Mouse (Mus musculus) kidney, postnatal 4 days (tissue): Measurements from ENCODE around the gene Trim31.

ENCODE experiments used
- DNase-seq, 2 experiments: peaks; one replicate each; pipeline ENCODE4 v3.0.0; 2021; ENCODE audit warnings: mixed read lengths in 2 of 2

Trim31 gene

DNA sequence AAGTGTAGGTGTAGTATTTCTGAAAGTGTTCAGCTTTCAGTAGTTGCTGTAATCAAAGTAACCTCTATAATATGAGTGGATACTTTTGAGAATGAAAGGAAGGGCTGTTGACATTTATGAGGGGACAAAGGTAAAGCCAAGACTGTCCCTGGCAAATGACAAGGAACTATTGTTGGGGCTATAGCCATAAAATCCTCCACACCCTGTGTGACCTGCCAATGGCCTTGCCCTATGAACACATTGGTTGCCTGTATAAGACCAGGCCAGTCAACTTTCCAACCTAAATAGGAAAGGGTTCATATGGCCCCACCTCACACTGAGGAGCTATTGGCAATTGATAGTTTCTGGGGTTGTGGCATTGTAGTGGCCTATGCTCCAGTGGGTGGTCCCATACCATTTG is 853 bp upstream of the Trim31 start:
- DNase-seq, result no peak

DNA sequence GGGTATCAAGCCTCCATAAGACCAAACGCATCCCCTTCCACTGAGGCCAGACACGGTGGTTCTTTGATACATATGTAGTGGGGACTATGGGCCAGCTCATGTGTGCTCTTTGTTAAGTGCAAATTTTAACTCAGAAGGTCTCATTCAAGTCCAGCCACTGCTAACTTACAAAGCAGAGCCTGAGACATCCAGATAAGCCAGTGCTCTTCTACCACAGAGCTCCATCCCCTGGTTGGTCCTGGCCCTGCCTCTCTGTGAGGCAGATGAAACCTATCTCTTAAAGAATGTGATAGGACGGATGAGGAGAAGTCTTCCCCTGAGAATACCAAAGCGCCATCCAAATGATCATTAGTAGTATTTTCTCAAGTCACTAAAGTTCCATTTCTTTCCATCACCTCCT is 1.5 kb downstream of the Trim31 start:
- no peak for DNase-seq

DNA sequence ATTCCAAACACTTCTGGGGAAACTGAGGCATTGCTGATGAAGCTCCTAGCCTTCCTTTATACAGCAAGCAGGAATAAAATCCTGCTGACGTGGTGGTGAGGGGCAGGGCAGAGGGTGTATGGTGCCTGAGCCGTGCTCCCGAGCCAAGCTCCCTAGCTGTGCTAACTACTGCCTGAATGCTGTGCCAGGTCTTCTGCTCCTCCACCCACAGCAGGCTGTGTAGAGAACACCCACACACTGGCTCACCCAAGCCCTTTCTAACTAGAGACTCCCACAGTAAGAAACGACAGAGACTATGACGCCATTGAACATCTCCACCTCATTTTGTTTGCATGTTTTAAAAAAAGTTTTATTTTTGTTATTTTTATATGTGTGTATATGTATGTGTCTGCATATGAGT is 2.1 kb downstream of the Trim31 start:
- DNase-seq, result no peak

DNA sequence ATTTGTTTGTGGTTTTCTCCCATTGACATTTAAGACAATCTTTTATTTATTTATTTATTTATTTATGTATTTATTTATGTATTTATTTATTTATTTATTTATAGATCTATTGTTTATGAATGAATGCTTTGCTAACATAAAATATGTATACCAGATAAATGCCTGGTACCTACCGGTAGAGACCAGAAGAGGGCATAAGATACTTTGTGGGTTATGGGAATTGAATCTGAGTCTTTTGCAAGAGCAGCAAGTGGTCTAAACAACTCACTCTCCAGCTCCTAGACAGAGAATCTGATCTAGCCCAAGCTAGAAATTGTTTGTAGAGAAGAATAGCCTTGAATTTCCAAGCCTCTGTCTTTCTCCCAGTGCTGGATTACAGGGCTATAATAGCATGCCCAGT is 2.8 kb downstream of the Trim31 start:
- no peak for DNase-seq

DNA sequence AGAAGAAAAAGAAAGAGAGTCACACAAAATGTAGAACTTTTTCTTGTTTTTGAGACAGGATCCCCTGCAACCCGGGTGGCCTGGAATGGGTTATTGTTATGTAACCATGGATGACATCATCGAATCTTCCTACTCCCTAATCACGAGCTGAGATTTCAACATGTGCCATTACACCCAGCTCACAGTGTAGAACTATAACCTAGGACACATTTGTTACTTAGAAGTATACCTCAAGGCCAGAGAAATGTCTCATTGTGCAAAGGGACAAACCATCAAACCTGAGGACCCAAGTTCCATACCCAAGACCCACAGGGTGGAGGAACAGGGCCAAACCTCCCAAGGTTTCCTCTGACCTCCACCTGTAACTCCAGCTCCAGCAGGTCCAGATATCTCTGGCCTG is 5.7 kb downstream of the Trim31 start:
- no peak for DNase-seq

DNA sequence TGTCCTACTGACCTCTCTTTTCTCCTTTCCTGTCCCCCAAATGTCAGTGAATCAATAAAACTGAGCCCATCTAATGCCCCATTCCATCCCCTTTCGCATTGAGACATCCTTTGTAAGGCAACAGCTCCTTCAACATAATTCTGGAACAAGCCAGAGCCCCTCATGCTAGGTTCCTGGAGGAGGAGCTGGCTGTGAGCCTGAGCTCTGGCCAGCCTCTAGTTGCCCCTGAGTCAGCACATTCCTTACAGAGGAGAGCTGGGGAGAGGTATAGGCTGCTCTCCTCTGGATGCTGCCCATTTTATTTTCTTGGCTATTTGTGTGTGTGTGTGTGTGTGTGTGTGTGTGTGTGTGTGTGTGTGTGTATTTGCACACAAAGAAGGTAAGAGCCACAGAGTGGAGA is 10.3 kb downstream of the Trim31 start:
- DNase-seq, result peak; percentile 11 to 37

DNA sequence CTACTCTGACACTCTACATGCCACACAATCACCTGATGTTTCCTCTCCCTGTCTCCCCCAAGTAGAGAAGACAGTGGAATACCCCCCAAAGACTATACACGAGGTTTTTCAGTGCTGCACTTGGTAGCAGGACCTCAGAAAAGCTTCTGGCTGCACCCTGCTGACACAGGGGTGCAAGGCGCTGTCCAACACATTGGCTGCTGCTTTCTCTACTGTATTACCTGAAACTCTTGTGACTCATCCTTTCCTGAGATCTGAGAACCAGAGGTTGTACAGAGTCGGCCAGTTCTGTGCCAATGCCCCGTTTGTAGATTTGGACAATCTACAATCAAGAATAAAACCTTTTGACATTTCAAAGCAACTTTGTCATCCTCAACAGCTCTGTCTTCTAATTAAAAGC is 11.9 kb downstream of the Trim31 start:
- DNase-seq, result no peak

DNA sequence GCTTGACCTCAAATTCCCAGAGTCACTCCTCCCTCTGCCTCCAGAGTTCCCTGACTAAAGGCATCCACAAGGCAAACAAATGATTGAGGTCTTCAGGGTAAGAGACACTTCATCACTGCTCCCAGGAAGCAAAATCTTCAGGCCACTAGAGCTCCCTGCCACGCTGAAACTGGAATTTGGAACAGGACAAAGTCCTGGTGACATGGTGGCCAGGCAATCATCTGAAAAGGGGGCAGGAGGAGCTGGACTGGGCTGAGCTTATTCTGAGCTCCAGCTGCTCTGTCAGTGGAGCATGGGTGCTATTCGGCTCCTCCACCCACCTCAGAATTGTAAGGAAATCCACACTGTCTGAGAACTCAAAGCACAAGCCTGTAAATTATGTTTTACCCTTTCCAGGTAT is 14.1 kb downstream of the Trim31 start:
- no peak for DNase-seq

DNA sequence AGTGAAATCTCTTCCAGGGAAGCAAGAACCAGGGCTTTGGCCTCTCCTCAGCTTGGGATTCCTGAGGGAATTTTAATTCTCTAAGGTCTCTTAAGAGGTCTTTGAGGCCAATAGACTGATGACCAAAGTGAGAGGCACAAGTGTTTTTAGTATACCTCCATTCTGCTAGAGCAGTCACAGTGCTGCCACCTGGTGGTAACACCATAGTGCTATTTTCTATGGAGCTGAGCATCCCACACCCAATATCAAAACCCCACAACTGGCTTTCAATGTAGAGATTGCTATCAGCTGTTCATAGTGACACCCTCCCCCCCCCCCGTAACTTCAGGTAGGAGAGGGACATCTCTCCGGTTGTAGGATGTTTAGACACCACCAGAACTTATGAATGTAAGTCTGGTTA is 16.2 kb downstream of the Trim31 start:
- DNase-seq, result peak; percentile 87 to 89

DNA sequence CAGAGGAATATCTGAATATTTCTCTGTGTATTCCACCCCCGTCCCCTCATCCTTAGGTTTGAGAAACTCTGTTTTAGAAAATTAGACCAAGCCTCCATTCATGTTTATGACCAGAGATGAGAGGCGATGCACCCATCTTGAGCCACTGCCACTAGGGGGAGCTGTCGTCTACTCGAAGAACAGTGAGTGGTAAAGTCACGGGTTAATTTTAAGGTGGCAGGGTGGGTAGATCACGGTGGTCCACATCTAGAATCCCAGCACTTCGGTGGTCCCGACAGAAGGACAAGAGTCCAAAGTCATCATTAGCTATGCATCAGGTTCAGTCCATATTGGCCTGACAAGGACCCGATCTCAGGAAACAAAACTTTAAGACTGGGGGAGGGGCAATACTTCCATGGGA is 17.2 kb downstream of the Trim31 start:
- DNase-seq, result peak; percentile 83

DNA sequence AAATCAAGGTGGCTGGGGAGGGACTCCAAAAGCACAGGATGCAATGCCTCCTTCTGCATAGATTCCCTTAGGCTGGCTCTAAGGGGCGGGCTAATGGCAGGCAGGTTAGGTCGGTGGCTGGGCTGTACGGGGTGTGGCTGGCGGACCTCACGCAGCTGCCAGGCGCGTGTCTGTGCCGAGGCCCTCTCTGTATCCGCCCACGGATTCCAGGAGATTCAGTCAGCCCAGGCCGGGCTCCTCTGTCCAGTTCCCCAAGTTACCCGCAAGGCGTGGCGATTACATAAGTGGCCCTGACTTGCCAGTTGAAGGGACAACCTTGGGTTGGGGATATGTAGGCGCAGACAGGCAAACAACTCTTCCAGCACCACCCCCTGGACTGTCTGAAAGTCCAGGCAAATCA is 22.3 kb downstream of the Trim31 start:
- DNase-seq, result peak; percentile 10 to 24

DNA sequence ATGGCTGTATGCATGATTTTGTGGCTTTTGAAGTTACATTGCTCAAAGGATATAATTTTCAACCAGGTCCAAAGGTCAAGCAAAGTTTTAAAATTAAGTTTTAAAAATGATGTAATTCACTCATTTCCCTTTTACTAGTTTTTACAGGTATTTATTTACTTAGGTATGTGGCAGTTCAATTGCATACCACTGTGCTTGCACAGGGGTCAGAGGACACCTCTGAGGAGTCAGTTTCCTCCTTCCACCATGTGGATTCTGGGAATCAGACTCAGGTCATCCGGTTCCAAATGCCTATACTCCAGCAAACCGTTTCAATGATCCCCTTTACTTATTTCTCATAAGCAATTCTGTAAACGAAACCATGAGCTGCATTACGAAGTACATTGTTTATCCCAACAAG is 24.8 kb downstream of the Trim31 start:
- DNase-seq, result no peak

DNA sequence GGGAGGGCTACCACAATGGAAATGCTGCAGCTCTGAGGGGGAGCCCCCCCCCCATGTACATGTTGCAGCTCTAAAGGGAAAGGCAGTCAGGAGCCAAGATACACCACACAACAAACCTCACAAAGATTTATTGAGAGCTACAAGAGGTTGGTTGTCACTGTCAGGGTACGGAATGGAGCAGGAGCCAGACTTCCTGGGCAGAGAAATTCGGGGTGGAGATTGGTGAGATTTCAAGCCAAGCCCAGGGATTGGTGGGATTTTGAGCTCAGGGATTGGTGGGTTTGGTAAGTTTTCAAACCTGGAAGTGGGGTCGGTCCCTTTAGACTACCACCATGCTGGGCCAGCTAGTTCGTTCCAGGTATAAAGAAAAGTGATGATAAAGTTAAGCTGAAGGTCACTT is 25.6 kb downstream of the Trim31 start:
- no peak for DNase-seq

DNA sequence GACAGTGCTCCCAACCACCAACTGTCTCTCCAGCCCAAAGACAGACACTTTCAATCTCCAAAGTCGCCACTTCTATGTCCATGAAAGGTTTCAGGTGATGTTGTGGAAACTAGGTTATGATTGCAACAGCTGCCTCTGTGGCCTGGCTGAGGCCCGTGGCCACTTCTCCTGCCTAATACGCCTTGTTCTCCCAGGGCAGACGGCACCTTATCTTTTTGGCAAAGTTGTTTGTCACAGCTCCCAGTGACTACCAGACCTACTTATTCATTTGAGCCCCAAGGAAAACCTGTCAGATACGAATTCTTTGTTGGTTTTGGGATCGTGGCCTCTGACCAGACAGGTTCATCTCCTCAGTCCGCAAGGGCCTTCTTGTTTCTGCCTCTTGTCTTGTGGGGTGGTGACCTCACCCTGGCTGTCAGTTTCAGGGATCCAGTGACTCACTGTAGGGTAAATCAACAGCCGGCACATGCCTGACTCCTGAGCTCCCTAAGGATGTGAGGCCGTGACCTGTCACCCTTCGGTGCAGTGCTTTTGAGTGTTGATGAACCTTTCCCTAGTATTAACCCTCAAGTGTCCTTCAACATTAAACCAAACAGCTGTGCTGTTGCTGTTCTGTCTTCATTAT is 29.7 kb downstream of the Trim31 start:
- no peak for DNase-seq

DNA sequence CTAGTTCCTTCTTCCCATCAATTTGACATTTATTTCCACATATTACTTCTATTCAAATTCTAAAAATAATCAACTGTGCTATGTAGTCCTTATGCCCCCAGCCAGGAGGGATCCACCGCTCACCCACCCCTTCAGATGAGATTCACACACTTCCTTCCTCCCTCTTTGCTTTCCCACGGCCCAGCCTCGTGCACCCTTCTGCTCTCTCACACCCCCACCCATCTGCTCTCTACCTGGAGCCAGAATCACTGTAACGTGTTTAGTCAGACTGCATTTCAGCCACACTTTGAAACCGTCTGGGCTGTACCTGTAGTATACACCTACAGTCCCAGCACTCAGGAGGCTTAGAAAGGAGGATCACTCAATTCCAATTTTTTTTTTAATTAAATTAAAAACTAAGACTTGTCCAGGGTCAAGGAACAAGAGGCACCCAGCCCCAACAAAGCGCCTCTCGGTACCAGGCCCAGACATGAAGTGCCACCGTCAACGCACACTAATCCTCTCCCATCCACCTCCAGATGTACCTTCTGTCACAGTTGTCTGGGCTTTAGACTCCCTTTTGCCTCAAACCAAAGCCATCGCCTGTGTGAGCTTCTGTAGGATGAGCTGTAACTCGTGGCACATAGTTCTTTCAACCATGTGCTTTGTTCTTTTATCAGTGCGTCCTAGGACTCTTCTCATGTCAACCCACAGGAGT is 31.5 kb downstream of the Trim31 start:
- no peak for DNase-seq

DNA sequence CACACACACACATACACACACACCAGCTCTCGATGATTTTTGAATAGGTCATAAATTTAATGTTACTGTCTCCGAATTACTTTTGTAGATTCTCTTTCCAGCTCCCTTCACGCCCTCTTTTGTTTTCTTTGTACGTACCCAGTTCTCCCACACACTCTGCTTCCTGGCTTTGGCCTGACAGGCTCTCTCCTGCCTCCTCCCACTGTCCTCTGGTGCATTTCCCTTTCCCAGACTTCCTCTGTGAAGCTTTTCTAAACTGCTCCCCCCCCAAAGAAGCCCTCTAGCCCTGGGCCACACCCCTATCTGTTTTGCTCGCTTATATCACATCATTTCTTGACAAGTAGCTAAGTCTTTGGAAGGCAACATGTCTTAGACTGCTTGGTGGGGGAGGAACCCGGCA is 32.3 kb downstream of the Trim31 start:
- DNase-seq, result no peak

DNA sequence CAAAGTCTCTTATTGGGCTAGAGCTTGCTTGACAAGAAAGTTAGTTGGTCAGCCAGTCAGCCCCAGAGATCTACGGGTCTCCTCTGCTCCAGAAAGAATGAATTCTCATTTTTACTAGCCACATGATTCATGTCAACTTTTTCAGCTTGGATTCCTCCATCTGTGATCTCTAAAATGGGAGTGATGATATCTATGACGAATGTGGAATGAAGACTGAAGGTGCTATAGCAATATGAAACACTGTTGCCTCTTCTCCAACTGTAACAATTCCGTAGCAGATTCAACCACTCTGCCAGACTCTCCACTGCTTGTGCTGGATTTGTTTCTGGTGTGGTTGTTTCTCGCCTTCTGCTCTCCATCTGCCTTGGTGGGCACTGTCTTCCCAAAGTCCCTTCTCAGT is 33.2 kb downstream of the Trim31 start:
- DNase-seq, result no peak

DNA sequence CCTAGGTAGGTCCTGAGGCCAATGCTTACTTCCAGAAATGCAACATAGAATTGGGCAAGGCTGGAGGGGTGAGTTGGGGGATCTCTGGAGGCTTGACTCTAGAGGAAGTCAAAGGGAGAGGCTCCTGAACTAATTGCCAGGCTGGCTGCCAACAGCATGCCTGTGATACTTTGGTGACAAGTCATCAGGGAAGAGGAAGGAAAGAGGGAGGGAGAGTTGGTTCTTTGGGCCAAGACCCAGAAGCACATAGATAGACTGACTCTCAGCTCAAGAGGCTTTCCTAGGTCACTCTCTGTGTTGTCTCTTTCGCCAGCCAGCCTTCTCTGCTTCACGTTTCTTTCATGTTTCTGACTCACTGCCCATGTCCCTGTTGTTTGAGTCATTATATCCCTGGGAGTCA is 33.9 kb downstream of the Trim31 start:
- DNase-seq, result peak; percentile 36 to 58

DNA sequence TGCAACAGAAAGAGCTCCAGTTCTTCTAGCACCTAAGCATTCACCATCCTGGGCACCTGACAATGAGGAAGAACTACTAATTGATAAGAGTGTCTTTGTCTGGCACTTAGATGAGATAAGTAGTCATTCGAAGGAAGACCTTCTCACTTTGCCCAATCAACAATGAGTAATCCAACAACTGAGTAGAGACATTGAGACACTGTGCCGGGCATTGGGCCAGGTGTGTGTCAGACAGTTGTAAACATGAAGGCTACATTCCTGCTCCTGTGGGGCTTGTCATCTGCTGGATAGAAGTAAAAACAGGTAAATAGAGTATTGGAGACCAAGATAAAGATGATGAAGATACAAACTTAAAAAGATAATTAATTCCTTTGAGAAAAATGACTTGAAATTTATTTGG is 40.1 kb downstream of the Trim31 start:
- DNase-seq, result no peak

DNA sequence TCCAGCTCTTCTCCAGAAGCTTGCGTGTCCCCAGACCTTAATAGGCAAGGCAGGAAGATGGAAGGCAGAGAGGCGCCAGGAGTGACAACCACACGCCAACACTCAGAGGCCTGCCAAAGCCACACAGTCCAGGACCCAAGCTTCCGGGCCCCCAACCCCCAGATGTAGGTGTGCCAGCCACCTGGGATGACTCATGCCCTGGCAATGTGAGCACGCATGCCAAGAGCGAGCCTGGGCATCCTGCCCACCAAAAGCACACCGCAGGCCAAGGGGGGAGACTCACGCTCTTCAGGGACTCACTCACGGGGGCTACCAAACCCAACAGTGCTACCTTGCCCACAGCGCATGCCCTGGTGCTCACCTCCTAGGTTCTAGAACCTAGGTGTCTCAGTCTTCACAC is 44.5 kb downstream of the Trim31 start:
- peak; percentile 36 to 58 for DNase-seq

DNA sequence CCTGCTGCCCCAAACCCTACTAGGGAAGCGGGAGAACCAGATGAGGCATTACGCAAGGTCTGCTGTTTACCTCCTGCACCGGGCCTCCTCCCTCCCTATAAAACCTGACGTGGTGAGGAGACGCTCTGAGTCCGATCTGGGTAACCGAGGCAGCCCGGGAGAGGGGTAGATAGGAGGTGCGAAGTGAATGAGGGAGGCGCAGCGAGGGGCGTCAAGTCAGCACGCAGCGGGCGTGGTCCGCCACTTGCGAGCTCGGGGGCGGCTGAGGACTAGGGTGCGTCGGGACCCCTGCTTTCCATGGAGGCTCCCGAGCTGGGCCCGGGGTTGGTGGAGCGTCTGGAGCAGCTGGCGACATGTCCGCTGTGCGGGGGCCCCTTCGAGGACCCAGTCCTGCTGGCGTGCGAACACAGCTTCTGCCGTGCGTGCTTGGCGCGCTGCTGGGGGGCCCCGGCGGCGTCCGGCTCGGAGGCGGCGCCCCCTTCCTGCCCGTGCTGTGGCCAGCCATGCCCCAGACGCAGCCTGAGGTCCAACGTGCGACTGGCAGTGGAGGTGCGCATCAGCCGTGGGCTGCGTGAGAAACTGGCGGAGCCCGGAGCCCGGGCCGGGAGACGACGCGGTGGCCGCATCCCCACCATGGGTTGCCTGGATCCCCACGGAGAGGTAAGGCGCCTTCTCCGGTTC is 45.0 kb downstream of the Trim31 start, which contains the start of gene Rnf39:
TSS of gene Rnf39 (plus strand) at position 128 of the 681 bp plus-strand sequence.
- DNase-seq, result peak in 1 of 2 experiments; percentile 47

DNA sequence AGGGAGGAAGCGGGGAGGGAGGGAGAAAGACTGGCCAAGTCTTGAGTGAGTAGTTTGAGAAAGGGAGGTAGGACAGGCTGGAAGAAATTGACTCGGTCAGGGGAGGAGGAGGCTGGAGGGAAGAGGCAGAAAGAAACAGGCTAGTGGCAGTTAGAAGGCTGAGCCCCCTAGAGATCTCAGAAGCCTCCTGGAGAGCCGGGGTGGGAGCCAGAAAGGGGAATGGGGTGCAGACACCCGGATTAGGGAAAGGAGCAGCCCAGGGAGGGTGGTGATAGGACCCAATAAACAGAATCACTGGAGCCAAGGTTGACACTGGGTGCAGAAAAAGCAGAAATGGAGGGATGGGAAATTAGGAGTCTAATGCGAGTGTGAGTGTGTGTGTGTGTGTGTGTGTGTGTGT is 45.8 kb downstream of the Trim31 start:
- DNase-seq, result no peak

DNA sequence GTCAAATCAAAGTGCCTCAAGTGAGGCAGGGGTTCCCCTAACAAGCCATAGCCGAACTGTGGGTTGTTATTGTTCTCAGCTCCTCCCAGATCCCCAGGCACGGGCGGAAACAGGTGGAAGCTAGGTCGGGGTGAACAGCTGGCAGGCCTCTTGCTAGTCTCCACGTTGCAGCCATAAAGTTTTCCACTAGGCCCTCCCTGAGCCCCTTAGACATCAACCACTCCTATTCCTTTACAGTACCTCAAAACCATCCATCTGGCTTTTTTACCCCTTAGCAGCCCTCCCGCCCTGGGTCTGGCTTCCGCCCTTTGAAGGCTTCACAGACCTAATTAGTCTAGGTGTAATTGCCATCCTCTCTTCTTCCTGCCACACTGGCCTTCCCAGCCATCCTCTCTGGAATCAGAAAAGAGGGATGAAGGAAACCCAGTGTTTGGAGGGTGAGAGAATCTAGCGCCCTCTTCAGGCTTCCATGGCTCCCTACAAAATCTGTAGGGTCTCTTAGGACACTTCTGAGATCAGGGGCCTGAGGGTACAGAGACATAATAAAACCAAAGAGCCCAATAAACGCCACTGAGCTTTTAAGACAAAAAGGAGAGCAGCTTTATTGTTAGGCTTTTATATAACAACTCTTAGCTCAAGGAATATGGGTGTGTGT is 46.3 kb downstream of the Trim31 start:
- no peak for DNase-seq
